Mouse (Mus musculus) embryonic facial prominence, embryonic 12.5 days (tissue): ENCODE results near the gene Tmem248. TPM values are rescaled to one million over a fixed set of nuclear protein-coding genes. Genes with fewer than 3 reads are reported as not detected.

Experiments used
- ATAC-seq: fragments of 200-750 bp; cut with Nextera tagmentation; 2 replicates; pipeline ENCODE4 v1.8.0; 2017; ENCODE audit not compliant: insufficient number of reproducible peaks, insufficient read depth, low FRiP score, low TSS enrichment
- H3K27ac ChIP-seq: fragments of 300-500 bp; sonication (generic); 2 replicates; pipeline ENCODE4 v1.5.1; 2016; ENCODE audit warnings: mild to moderate bottlenecking
- H3K27me3 ChIP-seq: fragments of 300-500 bp; sonication (generic); 2 replicates; pipeline ENCODE4 v1.6.1; 2016; ENCODE audit warnings: mild to moderate bottlenecking, moderate library complexity
- H3K36me3 ChIP-seq: fragments of 300-500 bp; sonication (generic); 2 replicates; pipeline ENCODE4 v1.6.1; 2016; ENCODE audit warnings: mild to moderate bottlenecking
- H3K4me1 ChIP-seq: fragments of 300-500 bp; sonication (generic); 2 replicates; pipeline ENCODE4 v1.6.1; 2016
- H3K4me2 ChIP-seq: fragments of 300-500 bp; sonication (generic); replicated peaks from 2 replicates; pipeline ENCODE4 v1.6.1; 2016; ENCODE audit warnings: mild to moderate bottlenecking, moderate library complexity
- H3K4me3 ChIP-seq: fragments of 300-500 bp; sonication (generic); 2 replicates; pipeline ENCODE4 v1.5.1; 2016; ENCODE audit warnings: mild to moderate bottlenecking
- H3K9ac ChIP-seq: fragments of 300-500 bp; sonication (generic); 2 replicates; pipeline ENCODE4 v1.6.1; 2016; ENCODE audit warnings: mild to moderate bottlenecking, moderate library complexity
- H3K9me3 ChIP-seq: fragments of 300-500 bp; sonication (generic); 2 replicates; pipeline ENCODE4 v1.6.1; 2016; ENCODE audit warnings: mild to moderate bottlenecking, moderate library complexity
- WGBS: fragments of 180-500 bp; shearing (Covaris S2); methylation state at CpG from one replicate; pipeline ENCODE4 v1.1.7; 2016; 5-methylcytosine and 5-hydroxymethylcytosine counted together
- polyA plus RNA-seq: library from polyadenylated mRNA; unstranded; fragments of >200 nt; fragmentation: Nextera tagmentation; extraction: Ambion mirVana; gene quantifications from 2 replicates; pipeline ENCODE4 v1.2.1, GENCODE M21; 2016

Tmem248 gene
- polyA plus RNA-seq, 1 experiment from 2014 or later, result 37.6 TPM

DNA sequence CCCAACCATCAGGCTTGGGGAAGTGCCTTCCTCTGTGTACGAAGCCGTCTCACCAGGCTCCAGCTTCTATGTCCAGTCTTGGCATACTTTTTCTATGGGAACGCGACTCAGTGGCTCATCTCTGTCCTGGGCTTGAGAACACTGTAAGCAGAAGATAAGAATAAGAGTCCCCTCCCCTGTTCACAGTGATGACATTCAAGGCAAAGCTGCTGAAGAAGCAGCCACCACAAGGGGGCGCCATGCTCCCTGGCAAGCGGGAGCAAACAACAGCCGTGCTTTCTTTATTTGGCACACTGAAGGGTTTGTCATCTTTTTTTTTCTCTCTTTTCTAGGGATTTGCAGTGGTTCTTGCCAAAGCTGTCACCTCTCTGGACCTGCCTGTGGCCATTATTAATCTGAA, 49.8 kb downstream of the Tmem248 start:
- Histone ChIP-seq H3K27ac (no peak overlapping the region), H3K4me3 (no peak overlapping the region), H3K9me3 (no peaks in the 10 kb centered on the region), H3K9ac (no peak overlapping the region), H3K27me3 (no peaks in the 10 kb centered on the region), H3K4me1 (no peaks in the 10 kb centered on the region), H3K36me3 (peaks cover 66% of the 10 kb centered on the region), H3K4me2 (no peak overlapping the region)
- 91% methylated on average over 7 of the region's 7 CpGs for WGBS
- no peak for ATAC-seq

DNA sequence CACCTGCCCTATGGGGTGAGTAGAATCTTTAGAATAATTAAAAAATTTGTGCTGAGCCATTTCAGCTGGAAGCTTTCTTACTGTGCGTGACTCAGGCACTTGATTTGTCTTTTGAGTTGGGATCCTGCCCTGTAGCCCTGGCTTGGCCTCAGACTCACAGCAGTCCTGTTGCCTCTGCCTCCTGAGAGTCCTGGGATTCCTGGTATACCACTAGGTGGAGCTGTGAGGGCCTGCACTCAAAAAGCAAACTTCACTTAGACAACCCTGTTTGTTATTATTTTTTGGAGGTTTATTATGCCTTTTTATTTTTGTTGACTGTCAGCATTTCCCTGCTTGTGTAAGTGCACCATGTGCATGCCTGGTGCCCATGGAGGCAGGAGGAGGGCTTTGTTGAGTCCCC, 50.4 kb downstream of the Tmem248 start:
- WGBS, result 100% methylated on average over 1 of the region's 1 CpGs
- H3K27me3 ChIP-seq, result no peaks in the 10 kb centered on the region
- no peak overlapping the region for H3K4me2 ChIP-seq
- H3K9me3 ChIP-seq, result no peaks in the 10 kb centered on the region
- H3K36me3 ChIP-seq, result peaks cover 68% of the 10 kb centered on the region
- no peaks in the 10 kb centered on the region for H3K4me1 ChIP-seq
- no peak overlapping the region for H3K9ac ChIP-seq
- no peak overlapping the region for H3K4me3 ChIP-seq
- ATAC-seq, result no peak
- H3K27ac ChIP-seq, result no peak overlapping the region

DNA sequence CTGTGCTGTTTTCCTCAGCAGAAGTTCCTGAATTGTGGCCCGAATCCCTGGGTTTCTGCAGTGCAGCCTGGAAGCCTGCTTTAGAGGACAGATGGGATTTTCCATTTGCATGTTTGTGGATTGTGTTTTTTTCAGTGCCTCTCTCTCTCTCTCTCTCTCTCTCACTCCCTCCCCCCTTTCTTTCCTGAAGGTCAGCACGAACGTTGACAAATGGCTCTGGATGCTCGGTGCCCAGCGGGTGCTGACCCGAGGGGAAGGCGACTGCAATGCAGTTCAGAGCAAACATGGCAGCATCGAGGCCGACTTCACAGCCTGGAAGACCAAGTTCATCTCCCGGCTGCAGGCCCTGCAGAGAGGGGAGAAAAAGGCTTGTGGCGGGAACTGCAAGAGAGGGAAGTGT, 52.1 kb downstream of the Tmem248 start:
- WGBS, result 85% methylated on average over 11 of the region's 11 CpGs
- H3K36me3 ChIP-seq, result peaks cover 74% of the 10 kb centered on the region
- no peaks in the 10 kb centered on the region for H3K27me3 ChIP-seq
- H3K4me3 ChIP-seq, result no peak overlapping the region
- no peak overlapping the region for H3K9ac ChIP-seq
- no peaks in the 10 kb centered on the region for H3K9me3 ChIP-seq
- no peak for ATAC-seq
- H3K4me2 ChIP-seq, result no peak overlapping the region
- no peaks in the 10 kb centered on the region for H3K4me1 ChIP-seq
- H3K27ac ChIP-seq, result no peak overlapping the region

DNA sequence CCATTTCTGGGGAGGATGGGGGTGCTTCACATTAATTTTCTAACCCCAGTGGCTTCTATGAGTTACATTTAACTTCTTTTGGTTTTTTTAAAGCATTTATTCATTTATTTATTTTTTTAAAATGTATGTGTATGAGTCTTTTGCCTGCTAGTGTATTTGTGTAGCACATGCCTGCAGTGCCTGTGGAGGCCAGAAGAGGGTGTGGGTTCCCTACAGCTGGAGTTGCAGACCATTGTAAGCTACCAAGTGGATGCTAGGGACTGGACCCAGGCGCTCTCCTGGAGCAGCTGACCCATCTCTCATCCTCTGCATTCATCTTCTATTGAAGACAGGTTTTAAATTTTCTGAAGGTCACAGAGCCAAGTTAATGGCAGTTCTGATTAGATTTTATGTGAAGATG, 55.5 kb downstream of the Tmem248 start:
- Histone ChIP-seq H3K27ac (no peak overlapping the region), H3K9ac (no peak overlapping the region), H3K36me3 (peaks cover 88% of the 10 kb centered on the region), H3K4me3 (no peak overlapping the region), H3K27me3 (no peaks in the 10 kb centered on the region), H3K4me2 (no peak overlapping the region), H3K9me3 (no peaks in the 10 kb centered on the region), H3K4me1 (no peaks in the 10 kb centered on the region)
- 81% methylated on average over 1 of the region's 1 CpGs for WGBS
- no peak for ATAC-seq

DNA sequence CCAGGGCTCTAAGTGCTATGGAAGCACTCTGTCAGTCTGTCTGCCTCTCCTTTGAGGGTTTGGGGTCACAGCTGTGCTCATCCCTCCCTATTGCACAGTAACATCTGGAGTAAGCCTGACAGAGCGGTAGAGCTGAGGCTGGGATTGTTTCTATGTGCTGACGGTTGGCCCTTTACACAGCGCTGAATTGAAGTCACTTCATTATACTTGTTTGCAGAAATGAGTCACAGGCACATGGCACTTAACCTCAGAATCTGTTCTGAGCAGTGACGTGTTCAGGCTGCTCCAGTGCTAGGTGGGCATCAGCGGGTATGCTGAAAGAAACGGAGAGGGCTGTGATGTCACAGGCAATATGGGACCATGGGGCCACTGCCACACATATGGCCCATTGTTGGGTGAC, 56.2 kb downstream of the Tmem248 start:
- H3K4me3 ChIP-seq, result no peak overlapping the region
- H3K9me3 ChIP-seq, result no peaks in the 10 kb centered on the region
- ATAC-seq, result no peak
- H3K9ac ChIP-seq, result no peak overlapping the region
- no peak overlapping the region for H3K4me2 ChIP-seq
- no peaks in the 10 kb centered on the region for H3K27me3 ChIP-seq
- H3K36me3 ChIP-seq, result peaks cover 85% of the 10 kb centered on the region
- H3K4me1 ChIP-seq, result no peaks in the 10 kb centered on the region
- no peak overlapping the region for H3K27ac ChIP-seq
- WGBS, result 97% methylated on average over 6 of the region's 6 CpGs

DNA sequence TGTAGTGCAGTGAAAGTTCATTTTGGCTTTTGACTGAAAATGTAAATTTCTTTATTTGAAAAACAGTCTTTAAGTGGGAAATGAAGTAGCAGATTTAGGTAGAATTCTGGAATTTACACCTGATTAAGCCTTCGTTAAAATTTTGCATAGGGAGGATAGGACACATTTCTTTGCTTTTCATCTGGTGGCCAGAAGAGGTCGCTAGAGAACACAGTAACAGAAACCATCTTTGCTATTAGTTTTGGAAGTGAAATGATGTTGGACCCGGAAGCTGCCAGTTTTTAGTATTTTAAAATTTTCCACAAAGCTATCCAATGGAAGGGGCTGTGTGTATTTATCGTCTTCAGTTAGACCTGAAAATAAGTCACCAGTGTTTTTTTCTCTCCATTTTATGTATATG, 58.6 kb downstream of the Tmem248 start:
- Histone ChIP-seq H3K27me3 (no peaks in the 10 kb centered on the region), H3K4me2 (no peak overlapping the region), H3K4me3 (no peak overlapping the region), H3K9ac (no peak overlapping the region), H3K9me3 (no peaks in the 10 kb centered on the region), H3K4me1 (no peaks in the 10 kb centered on the region), H3K36me3 (peaks cover 85% of the 10 kb centered on the region), H3K27ac (no peak overlapping the region)
- ATAC-seq, result no peak
- WGBS, result 54% methylated on average over 4 of the region's 4 CpGs

DNA sequence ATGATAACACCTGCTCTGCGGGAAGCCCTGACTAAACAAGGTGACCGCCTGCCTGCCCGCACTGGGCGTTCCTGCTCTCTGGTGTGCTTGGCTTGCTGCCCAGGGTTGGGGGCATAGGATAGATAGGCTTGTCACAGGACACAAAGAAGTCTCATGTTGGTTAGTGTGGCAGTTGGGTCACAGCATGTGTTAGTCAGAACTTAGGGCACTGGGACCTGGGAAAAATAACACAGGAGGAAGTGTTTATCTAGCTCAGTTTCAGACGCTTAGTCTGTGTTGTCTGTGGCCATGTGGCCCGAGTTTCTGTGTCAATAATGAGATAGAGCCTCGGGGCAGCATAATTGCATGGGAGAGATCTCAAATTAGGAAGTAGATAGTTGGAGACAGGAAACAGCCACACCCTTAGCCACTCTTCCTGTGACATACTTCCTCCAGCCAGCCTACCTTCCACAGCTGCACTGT, 61.2 kb downstream of the Tmem248 start:
- Histone ChIP-seq H3K4me3 (no peak overlapping the region), H3K4me1 (no peaks in the 10 kb centered on the region), H3K27me3 (no peaks in the 10 kb centered on the region), H3K36me3 (peaks cover 84% of the 10 kb centered on the region), H3K27ac (no peak overlapping the region), H3K9me3 (no peaks in the 10 kb centered on the region), H3K4me2 (no peak overlapping the region), H3K9ac (no peak overlapping the region)
- ATAC-seq, result no peak
- 80% methylated on average over 7 of the region's 7 CpGs for WGBS

DNA sequence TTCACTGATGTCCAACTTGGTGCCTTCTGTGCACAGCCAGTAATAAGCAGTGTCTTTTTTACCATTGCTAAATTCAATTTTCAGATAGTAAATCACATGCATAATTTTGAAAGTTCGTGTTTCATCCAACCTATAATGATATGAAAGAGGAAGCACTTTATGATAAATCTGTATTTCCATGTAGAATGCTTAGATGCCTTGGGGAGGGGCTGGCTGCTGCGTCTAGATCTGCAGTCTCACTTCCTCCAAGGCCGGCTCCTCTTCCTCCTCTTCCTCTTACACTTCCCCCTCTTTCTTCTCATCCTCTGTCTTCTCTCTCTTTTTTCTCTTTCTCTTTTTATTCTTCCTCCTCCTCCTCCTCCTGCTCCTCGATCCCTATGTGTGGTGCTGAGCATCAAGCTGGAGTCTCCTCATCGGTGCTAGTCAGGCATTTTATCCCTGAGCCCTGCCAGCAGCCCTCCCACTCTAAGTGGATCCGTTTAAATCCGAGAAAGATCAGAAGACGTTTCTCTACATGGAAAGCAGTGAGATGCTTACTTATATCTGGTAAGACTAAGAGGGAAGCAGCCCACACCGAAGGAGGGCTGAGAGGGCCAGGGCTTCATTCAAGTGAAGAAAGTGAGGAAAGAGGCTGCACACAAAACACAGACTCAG, 66.3 kb downstream of the Tmem248 start:
- H3K9me3 ChIP-seq, result no peaks in the 10 kb centered on the region
- no peaks in the 10 kb centered on the region for H3K27me3 ChIP-seq
- no peak overlapping the region for H3K9ac ChIP-seq
- H3K4me1 ChIP-seq, result no peaks in the 10 kb centered on the region
- no peak for ATAC-seq
- peaks cover 70% of the 10 kb centered on the region for H3K36me3 ChIP-seq
- no peak overlapping the region for H3K4me2 ChIP-seq
- no peak overlapping the region for H3K27ac ChIP-seq
- 95% methylated on average over 9 of the region's 9 CpGs for WGBS
- H3K4me3 ChIP-seq, result no peak overlapping the region

DNA sequence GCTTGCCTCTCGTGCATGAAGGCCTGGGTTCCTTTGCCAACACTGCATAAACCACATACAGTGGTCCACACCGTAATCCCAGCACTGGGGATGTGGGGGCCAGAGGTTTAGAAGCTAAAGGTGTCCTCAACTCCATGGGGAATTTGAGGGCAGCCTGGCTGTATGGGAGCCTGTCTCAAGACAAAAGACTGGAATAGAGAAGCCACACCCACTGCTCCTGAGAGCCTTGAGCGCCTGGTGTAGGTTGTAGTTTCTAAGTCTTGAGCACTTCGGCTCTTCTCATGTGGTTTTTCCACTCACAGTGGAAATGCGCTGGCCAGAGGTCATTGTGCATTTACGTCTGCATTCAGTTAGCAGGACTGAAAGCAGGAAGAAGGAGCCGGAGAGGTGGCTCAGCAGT, 71.2 kb downstream of the Tmem248 start:
- H3K4me3 ChIP-seq, result no peak overlapping the region
- no peak overlapping the region for H3K9ac ChIP-seq
- WGBS, result 80% methylated on average over 7 of the region's 7 CpGs
- no peaks in the 10 kb centered on the region for H3K4me1 ChIP-seq
- no peak for ATAC-seq
- no peak overlapping the region for H3K4me2 ChIP-seq
- no peaks in the 10 kb centered on the region for H3K27me3 ChIP-seq
- H3K36me3 ChIP-seq, result peaks cover 58% of the 10 kb centered on the region
- H3K27ac ChIP-seq, result no peak overlapping the region
- H3K9me3 ChIP-seq, result no peaks in the 10 kb centered on the region

DNA sequence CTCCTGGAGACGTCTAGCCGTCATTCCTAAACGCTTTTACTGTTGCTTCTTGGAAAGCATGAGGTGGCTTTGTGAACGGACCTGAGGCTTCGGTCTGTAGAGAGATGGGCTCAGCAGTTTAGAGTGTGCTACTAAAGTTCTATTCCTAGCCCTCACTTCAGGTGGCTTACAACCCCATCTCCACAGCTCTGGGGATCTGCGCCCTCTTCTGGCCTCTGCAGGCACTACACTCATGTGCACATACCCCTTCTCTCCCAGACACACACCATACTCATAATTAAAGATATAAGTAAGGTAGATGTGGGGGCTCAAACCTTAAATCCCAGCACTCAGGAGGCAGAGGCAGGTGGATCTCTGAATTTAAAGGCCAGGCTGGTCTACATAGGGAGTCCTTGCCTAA, 73.4 kb downstream of the Tmem248 start:
- peaks cover 57% of the 10 kb centered on the region for H3K36me3 ChIP-seq
- H3K4me1 ChIP-seq, result no peaks in the 10 kb centered on the region
- no peak overlapping the region for H3K27ac ChIP-seq
- H3K9ac ChIP-seq, result no peak overlapping the region
- H3K9me3 ChIP-seq, result no peaks in the 10 kb centered on the region
- no peak overlapping the region for H3K4me3 ChIP-seq
- 95% methylated on average over 6 of the region's 6 CpGs for WGBS
- no peaks in the 10 kb centered on the region for H3K27me3 ChIP-seq
- ATAC-seq, result no peak
- H3K4me2 ChIP-seq, result no peak overlapping the region

DNA sequence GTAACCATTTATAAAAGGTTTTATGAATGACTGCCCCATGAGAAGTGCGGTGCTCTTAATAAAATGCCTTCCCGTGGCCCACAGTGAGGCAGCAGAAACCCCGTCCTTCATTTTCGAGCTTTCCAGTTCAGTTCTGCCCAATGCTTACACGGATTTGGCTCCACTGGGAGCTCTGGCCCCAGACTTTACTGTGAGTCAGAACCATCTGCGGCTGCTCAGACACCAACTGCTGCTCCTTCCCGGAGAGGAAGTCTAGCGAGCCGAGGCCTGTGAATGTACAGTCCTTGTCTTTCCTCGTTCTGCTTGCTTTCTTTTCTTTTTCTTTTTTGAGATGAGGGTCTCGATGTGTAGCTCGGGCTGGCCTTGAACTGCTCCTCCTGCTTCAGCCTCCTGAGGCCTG, 73.9 kb downstream of the Tmem248 start:
- Histone ChIP-seq H3K36me3 (peaks cover 57% of the 10 kb centered on the region), H3K27me3 (no peaks in the 10 kb centered on the region), H3K4me2 (no peak overlapping the region), H3K4me1 (no peaks in the 10 kb centered on the region), H3K4me3 (no peak overlapping the region), H3K27ac (no peak overlapping the region), H3K9me3 (no peaks in the 10 kb centered on the region), H3K9ac (no peak overlapping the region)
- WGBS, result 92% methylated on average over 12 of the region's 12 CpGs
- ATAC-seq, result no peak

DNA sequence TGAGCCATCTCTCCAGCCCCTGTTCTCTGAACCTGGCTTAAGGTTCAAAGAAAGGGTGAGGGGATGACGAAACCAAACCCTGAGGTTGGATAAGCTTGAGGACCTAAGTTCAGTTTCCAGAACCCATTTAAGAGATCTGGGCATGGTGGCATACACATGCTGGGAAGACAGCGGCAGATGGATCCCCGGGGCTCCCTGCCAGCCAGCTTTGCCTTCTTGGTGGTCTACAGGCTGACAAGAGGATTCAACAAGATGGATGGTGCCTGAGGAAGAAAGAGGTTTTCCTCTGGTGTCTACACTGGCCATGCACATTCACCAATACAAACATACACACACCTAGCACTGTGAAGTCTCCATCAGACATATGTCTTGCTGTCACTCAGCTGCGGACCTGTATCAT, 76.1 kb downstream of the Tmem248 start:
- 91% methylated on average over 4 of the region's 4 CpGs for WGBS
- Histone ChIP-seq H3K9ac (no peak overlapping the region), H3K9me3 (no peaks in the 10 kb centered on the region), H3K4me2 (no peak overlapping the region), H3K4me1 (no peaks in the 10 kb centered on the region), H3K27ac (no peak overlapping the region), H3K36me3 (peaks cover 62% of the 10 kb centered on the region), H3K4me3 (no peak overlapping the region), H3K27me3 (no peaks in the 10 kb centered on the region)
- ATAC-seq, result no peak
